Mouse (Mus musculus): ENCODE results near the gene Gm17555. TPM values are rescaled to one million over a fixed set of nuclear protein-coding genes. Genes with fewer than 3 reads are reported as not detected.
"Not testable (repeated sequence)": the region's sequence is repeated elsewhere in the genome, so short reads cannot be mapped to it uniquely, and the experiment has no call there.

Gene Gm17555
- not detected in 2 replicates for polyA plus RNA-seq (2015; fragmentation: Nextera tagmentation; extraction: Ambion mirVana)

- not testable (repeated sequence) for H3K4me1 ChIP-seq; H3K4me3 ChIP-seq (replicated peaks); ATAC-seq (replicated peaks; ENCODE audit: low FRiP score); H3K27ac ChIP-seq; H3K9me3 ChIP-seq (replicated peaks); H3K4me2 ChIP-seq; H3K9ac ChIP-seq; H3K36me3 ChIP-seq; H3K27me3 ChIP-seq
- WGBS = 93% methylated on average over 3 of the region's 3 CpGs
These were observed at the start of gene Gm17555 for GRCm38 (mm10) chr2:126214800-126215199. TSS of gene Gm17555 (plus strand) at chr2:126215100.

DNA sequence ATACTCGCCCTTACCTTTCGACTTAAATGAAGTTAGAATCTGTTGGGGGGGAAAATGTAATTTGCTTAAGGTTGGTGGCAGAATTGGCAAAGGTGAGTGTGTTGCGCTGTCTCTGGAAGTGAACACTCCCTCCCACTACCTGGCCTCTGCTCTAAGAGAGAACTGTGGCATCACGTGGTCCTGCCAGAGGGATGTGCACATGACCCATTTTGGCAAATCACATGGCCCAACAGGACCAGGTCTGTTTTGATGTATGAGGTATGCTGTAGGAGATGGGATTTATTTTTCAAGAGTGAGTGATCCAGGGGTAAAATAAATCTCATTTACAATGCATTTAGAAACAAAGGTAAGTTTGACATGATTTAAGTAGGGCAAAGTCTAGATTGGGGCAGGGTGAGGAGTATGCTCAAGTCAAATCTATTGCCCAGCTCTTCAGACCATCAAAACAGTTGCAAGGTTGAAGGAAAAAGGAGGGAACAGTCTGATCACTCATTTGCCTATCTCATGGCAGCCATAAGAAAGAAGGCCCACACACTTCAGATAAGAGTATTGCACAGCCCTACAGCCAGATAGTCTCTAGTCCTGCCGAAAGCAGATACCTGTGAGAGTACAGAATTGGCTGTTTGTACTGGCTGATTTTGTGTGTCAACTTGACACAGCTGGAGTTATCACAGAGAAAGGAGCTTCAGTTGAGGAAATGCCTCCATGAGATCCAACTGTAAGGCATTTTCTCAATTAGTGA lies 49.5 kb upstream of the Gm17555 start:
- H3K4me2 ChIP-seq = no peak overlapping the region
- H3K9ac ChIP-seq = no peak overlapping the region
- 90% methylated on average over 5 of the region's 5 CpGs for WGBS
- H3K4me1 ChIP-seq = no peaks in the 10 kb centered on the region
- H3K27ac ChIP-seq = no peak overlapping the region
- H3K27me3 ChIP-seq = no peaks in the 10 kb centered on the region
- no peaks in the 10 kb centered on the region for H3K9me3 ChIP-seq (replicated peaks)
- no peak overlapping the region for H3K4me3 ChIP-seq (replicated peaks)
- peaks cover 42% of the 10 kb centered on the region for H3K36me3 ChIP-seq
- ATAC-seq (replicated peaks; ENCODE audit: low FRiP score) = peak; percentile 86; the same call in 1 of the 2 replicates

DNA sequence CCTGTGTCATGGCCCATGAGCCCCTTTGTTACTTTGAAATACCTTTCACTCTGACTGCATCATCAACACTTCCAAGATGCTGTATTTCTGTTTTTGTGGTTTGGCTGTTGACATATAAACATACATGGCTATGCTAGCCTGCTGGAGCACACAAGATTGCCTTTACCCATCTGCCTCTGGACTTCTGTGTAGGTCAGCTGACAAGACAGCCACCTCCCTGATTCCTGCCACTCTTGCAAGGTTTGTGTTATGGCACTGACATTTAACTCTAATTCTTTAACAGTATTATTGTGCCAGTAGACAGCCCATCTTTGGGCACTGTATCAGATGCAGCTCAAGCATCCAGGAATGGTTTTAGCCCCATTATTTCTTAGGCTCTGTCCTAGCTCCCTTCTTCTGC lies 48.6 kb upstream of the Gm17555 start:
- Histone ChIP-seq H3K27ac (no peak overlapping the region), H3K36me3 (peaks cover 33% of the 10 kb centered on the region), H3K9ac (no peak overlapping the region), H3K4me3 (replicated peaks) (no peak overlapping the region), H3K9me3 (replicated peaks) (no peaks in the 10 kb centered on the region), H3K27me3 (no peaks in the 10 kb centered on the region), H3K4me2 (no peak overlapping the region), H3K4me1 (no peaks in the 10 kb centered on the region)
- no peak for ATAC-seq (replicated peaks; ENCODE audit: low FRiP score)

- Histone ChIP-seq H3K27ac (no peak overlapping the region), H3K27me3 (no peaks in the 10 kb centered on the region), H3K36me3 (peaks cover 26% of the 10 kb centered on the region), H3K9ac (no peak overlapping the region), H3K4me2 (no peak overlapping the region), H3K4me3 (replicated peaks) (no peak overlapping the region), H3K9me3 (replicated peaks) (no peaks in the 10 kb centered on the region), H3K4me1 (no peaks in the 10 kb centered on the region)
- no peak for ATAC-seq (replicated peaks; ENCODE audit: low FRiP score)
- 84% methylated on average over 8 of the region's 8 CpGs for WGBS
These were observed 47.9 kb upstream of the Gm17555 start for GRCm38 (mm10) chr2:126166848-126167617.

GRCm38 (mm10) chr2:126171427-126171826 lies 43.5 kb upstream of the Gm17555 start:
- Histone ChIP-seq H3K36me3 (no peaks in the 10 kb centered on the region), H3K4me1 (no peaks in the 10 kb centered on the region), H3K27me3 (no peaks in the 10 kb centered on the region), H3K27ac (no peak overlapping the region), H3K9ac (no peak overlapping the region), H3K4me3 (replicated peaks) (no peak overlapping the region), H3K9me3 (replicated peaks) (no peaks in the 10 kb centered on the region), H3K4me2 (no peak overlapping the region)
- no peak for ATAC-seq (replicated peaks; ENCODE audit: low FRiP score)
- 100% methylated on average over 1 of the region's 1 CpGs for whole genome bisulfite sequencing

GRCm38 (mm10) chr2:126191306-126191705 lies 23.6 kb upstream of the Gm17555 start:
- Histone ChIP-seq H3K4me2 (no peak overlapping the region), H3K27me3 (no peaks in the 10 kb centered on the region), H3K4me1 (no peaks in the 10 kb centered on the region), H3K9ac (no peak overlapping the region), H3K36me3 (no peaks in the 10 kb centered on the region), H3K27ac (no peak overlapping the region), H3K9me3 (replicated peaks) (no peaks in the 10 kb centered on the region), H3K4me3 (replicated peaks) (no peak overlapping the region)
- ATAC-seq (replicated peaks; ENCODE audit: low FRiP score) = no peak
- WGBS = 69% methylated on average over 4 of the region's 4 CpGs

GRCm38 (mm10) chr2:126192129-126192528 lies 22.8 kb upstream of the Gm17555 start:
- no peaks in the 10 kb centered on the region for H3K9me3 ChIP-seq (replicated peaks)
- H3K4me1 ChIP-seq = no peaks in the 10 kb centered on the region
- H3K9ac ChIP-seq = no peak overlapping the region
- H3K27ac ChIP-seq = no peak overlapping the region
- no peaks in the 10 kb centered on the region for H3K36me3 ChIP-seq
- WGBS = 82% methylated on average over 2 of the region's 2 CpGs
- H3K4me3 ChIP-seq (replicated peaks) = no peak overlapping the region
- no peak for ATAC-seq (replicated peaks; ENCODE audit: low FRiP score)
- no peaks in the 10 kb centered on the region for H3K27me3 ChIP-seq
- no peak overlapping the region for H3K4me2 ChIP-seq

- ATAC-seq (replicated peaks; ENCODE audit: low FRiP score) = no peak
- H3K9ac ChIP-seq = no peak overlapping the region
- H3K9me3 ChIP-seq (replicated peaks) = no peaks in the 10 kb centered on the region
- WGBS = 72% methylated on average over 12 of the region's 12 CpGs
- H3K27me3 ChIP-seq = no peaks in the 10 kb centered on the region
- no peak overlapping the region for H3K4me2 ChIP-seq
- no peak overlapping the region for H3K27ac ChIP-seq
- H3K4me3 ChIP-seq (replicated peaks) = no peak overlapping the region
- no peaks in the 10 kb centered on the region for H3K36me3 ChIP-seq
- H3K4me1 ChIP-seq = no peaks in the 10 kb centered on the region
These were observed 19.1 kb upstream of the Gm17555 start for GRCm38 (mm10) chr2:126195631-126196356.

DNA sequence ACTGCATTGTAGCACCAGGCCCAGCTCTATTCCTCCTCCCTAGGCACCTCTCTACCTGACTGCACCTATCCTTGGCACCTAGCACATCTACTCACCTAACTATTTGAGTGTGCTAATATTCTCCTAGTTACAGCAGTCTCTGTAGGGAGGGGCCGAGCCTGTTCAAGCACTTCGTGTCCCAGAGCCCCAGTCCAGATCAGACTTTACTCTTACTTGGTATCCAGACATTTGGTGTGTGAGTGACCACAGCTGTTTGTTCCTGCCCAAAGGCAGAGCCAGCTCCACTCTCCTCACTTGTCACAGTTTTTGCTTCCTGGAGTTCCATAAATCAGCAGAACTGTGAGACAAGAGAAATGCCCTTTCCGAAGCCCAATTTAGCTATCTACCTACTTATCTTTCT lies 15.9 kb upstream of the Gm17555 start:
- ATAC-seq (replicated peaks; ENCODE audit: low FRiP score) = no peak
- no peak overlapping the region for H3K9ac ChIP-seq
- H3K27ac ChIP-seq = no peak overlapping the region
- no peaks in the 10 kb centered on the region for H3K4me1 ChIP-seq
- no peak overlapping the region for H3K4me3 ChIP-seq (replicated peaks)
- no peaks in the 10 kb centered on the region for H3K27me3 ChIP-seq
- no peaks in the 10 kb centered on the region for H3K36me3 ChIP-seq
- H3K9me3 ChIP-seq (replicated peaks) = no peaks in the 10 kb centered on the region
- 34% methylated on average over 3 of the region's 3 CpGs for WGBS
- no peak overlapping the region for H3K4me2 ChIP-seq

- Histone ChIP-seq H3K4me1 (no peaks in the 10 kb centered on the region), H3K9ac (no peak overlapping the region), H3K4me3 (replicated peaks) (no peak overlapping the region), H3K27ac (no peak overlapping the region), H3K4me2 (no peak overlapping the region), H3K27me3 (no peaks in the 10 kb centered on the region), H3K36me3 (no peaks in the 10 kb centered on the region), H3K9me3 (replicated peaks) (no peaks in the 10 kb centered on the region)
- ATAC-seq (replicated peaks; ENCODE audit: low FRiP score) = no peak
- 82% methylated on average over 6 of the region's 6 CpGs for WGBS
These were observed 3.8 kb upstream of the Gm17555 start for GRCm38 (mm10) chr2:126211011-126211680.

DNA sequence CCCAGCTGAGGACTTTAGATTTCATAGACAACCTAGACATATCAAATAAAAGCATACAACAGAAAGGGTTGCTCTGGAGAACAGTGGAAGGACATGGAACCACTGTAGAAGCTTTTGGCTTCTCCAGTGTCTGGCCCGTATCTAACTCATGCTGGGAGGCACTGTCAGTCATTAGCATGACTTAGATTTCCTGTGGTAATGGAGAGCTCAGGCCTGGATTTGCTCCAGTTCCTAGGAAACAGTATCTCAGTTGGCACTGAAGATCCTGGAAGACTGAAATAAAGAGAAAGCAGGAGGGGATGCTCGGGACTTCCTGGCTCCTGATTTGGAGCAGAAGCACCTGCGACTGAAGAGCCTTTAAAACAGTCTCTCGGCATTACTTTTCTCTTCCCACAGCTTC lies 12.7 kb downstream of the Gm17555 start:
- no peaks in the 10 kb centered on the region for H3K4me1 ChIP-seq
- H3K4me3 ChIP-seq (replicated peaks) = no peak overlapping the region
- H3K9ac ChIP-seq = no peak overlapping the region
- no peaks in the 10 kb centered on the region for H3K27me3 ChIP-seq
- WGBS = 75% methylated on average over 4 of the region's 4 CpGs
- no peak overlapping the region for H3K4me2 ChIP-seq
- no peaks in the 10 kb centered on the region for H3K9me3 ChIP-seq (replicated peaks)
- no peak overlapping the region for H3K27ac ChIP-seq
- H3K36me3 ChIP-seq = no peaks in the 10 kb centered on the region
- ATAC-seq (replicated peaks; ENCODE audit: low FRiP score) = no peak

GRCm38 (mm10) chr2:126231731-126232130 lies 16.8 kb downstream of the Gm17555 start:
- Histone ChIP-seq H3K27me3 (no peaks in the 10 kb centered on the region), H3K36me3 (no peaks in the 10 kb centered on the region), H3K27ac (no peak overlapping the region), H3K4me1 (no peaks in the 10 kb centered on the region), H3K9me3 (replicated peaks) (no peaks in the 10 kb centered on the region), H3K9ac (no peak overlapping the region), H3K4me2 (no peak overlapping the region), H3K4me3 (replicated peaks) (no peak overlapping the region)
- ATAC-seq (replicated peaks; ENCODE audit: low FRiP score) = no peak
- WGBS = 78% methylated on average over 1 of the region's 1 CpGs
